9 mouse cellular contexts compared by ENCODE assay signal in the genomic region with DNA sequence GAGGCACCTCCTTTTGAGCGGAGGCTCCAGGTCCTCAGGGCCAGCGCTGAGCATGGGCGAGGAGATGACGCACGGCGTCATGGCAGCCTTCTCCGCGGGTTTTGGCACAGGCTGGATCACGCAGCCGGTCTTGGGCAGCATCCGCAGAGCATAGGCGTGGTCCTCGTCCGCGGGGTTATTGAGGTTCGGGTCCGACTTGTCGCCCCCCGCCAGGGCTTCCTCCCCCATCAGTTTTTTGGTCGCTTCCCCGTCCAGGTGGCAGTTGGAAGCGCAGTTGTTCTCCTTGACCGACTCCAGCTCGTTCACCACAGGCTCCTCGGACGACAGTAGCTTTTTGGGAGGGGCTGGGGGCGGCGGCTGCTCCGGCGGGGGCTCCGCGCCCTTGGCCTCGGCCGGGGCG.
DNase-seq lines count a peak whose midpoint lies in the region; ATAC-seq and TF ChIP-seq lines count a peak whose summit lies in the region.
"Had no signal": no experiment of that assay in that cellular context is flagged by ENCODE, and none has a peak within 500 bp of the region (broad histone marks: within the 10 kb centered on the region; RNA-seq: fewer than 3 reads in every experiment).

No protein-coding gene starts in this region.

- TF ChIP-seq CTCF in embryonic fibroblast, embryonic 13.5 days (IDR thresholded peaks at IDR 0.05; ENCODE audit: borderline replicate concordance, insufficient read depth, low read length), result no peak

- no peak for DNase-seq in heart, postnatal 10 days
- DNase-seq in adrenal gland, postnatal 14 days, result peak; percentile 45
- DNase-seq in liver, embryonic 11.5 days (ENCODE audit: low spot score), result no peak
- DNase-seq in ovary, postnatal 10 days (ENCODE audit: low spot score), result no peak

- no peaks in the 10 kb centered on the region for H3K36me3 ChIP-seq in heart, embryonic 13.5 days
- no peaks in the 10 kb centered on the region for H3K36me3 ChIP-seq in liver, embryonic 11.5 days (ENCODE audit: control insufficient read depth, insufficient read depth, low read length)

- peaks cover 15% of the 10 kb centered on the region for H3K4me1 ChIP-seq in heart, embryonic 13.5 days
- no peaks in the 10 kb centered on the region for H3K4me1 ChIP-seq in embryonic fibroblast, embryonic 13.5 days (ENCODE audit: control insufficient read depth, insufficient read depth, low read length)
- peaks cover 5% of the 10 kb centered on the region; the same call in 1 of the 2 replicates for H3K4me1 ChIP-seq in liver, embryonic 11.5 days (replicated peaks; ENCODE audit: control insufficient read depth, insufficient read depth, low read length)

- no peaks in the 10 kb centered on the region for H3K9me3 ChIP-seq in heart, embryonic 13.5 days
- no peaks in the 10 kb centered on the region for H3K9me3 ChIP-seq in liver, embryonic 11.5 days (ENCODE audit: control insufficient read depth, low read length)

- H3K4me3 ChIP-seq in heart, embryonic 13.5 days, result peak overlapping the region; percentile 69
- peak overlapping the region; percentile 16; the same call in 1 of the 2 replicates for H3K4me3 ChIP-seq in embryonic fibroblast, embryonic 13.5 days (ENCODE audit: insufficient read depth, low read length)
- peak overlapping the region; percentile 54 for H3K4me3 ChIP-seq in liver, embryonic 11.5 days (ENCODE audit: low read depth, low read length)

- no peak for TF ChIP-seq POLR2A in embryonic fibroblast, embryonic 13.5 days (IDR thresholded peaks at IDR 0.05; ENCODE audit: low read depth, low read length)

- ATAC-seq in heart, embryonic 13.5 days (ENCODE audit: extremely low read depth, insufficient number of reproducible peaks, low FRiP score, low TSS enrichment), result no peak
- ATAC-seq in liver, embryonic 11.5 days (replicated peaks; ENCODE audit: low FRiP score), result no peak
- ATAC-seq in inflammation-experienced regulatory T-cells, adult 6 months, result no peak
- no peak for ATAC-seq in monocyte, adult 5-6 weeks (replicated peaks; ENCODE audit: insufficient number of reproducible peaks, low FRiP score, low TSS enrichment, poor library complexity, severe bottlenecking)

- H3K27ac ChIP-seq in heart, embryonic 13.5 days (replicated peaks), result no peak overlapping the region
- H3K27ac ChIP-seq in embryonic fibroblast, embryonic 13.5 days (ENCODE audit: insufficient read depth, low read length), result no peak overlapping the region
- H3K27ac ChIP-seq in liver, embryonic 11.5 days (ENCODE audit: low read depth, low read length), result no peak overlapping the region

- H3K9ac ChIP-seq in heart, embryonic 13.5 days, result peak overlapping the region; percentile 82
- no peak overlapping the region for H3K9ac ChIP-seq in liver, embryonic 11.5 days (ENCODE audit: low read depth, low read length)

- intact Hi-C loops in heart, postnatal 10 days (cut with DNase I), result no loop called here

- peaks cover 77% of the 10 kb centered on the region for H3K27me3 ChIP-seq in heart, embryonic 13.5 days (replicated peaks)
- peaks cover 79% of the 10 kb centered on the region for H3K27me3 ChIP-seq in liver, embryonic 11.5 days (replicated peaks; ENCODE audit: control insufficient read depth, insufficient read depth, low read length)
- H3K27me3 ChIP-seq: CH12.LX had no signal

- 5% methylated on average over 35 of the region's 35 CpGs for WGBS in heart, embryonic 13.5 days
- WGBS in liver, embryonic 11.5 days, result 2% methylated on average over 35 of the region's 35 CpGs

- H3K4me2 ChIP-seq in heart, embryonic 13.5 days, result peak overlapping the region; percentile 98
- H3K4me2 ChIP-seq in liver, embryonic 11.5 days, result peak overlapping the region; percentile 71

Comparison
In these comparisons a context has a peak if more than half of its experiments do, and no peak if none do; other contexts are left out.
1. H3K4me3 ChIP-seq: peak in every context shown above with its lines; median percentile 69 in heart, embryonic 13.5 days; 54 in liver, embryonic 11.5 days; 16 in embryonic fibroblast, embryonic 13.5 days.